Mouse (Mus musculus): Measurements from ENCODE around the gene Plagl1. TPM values are rescaled to one million over a fixed set of nuclear protein-coding genes. Genes with fewer than 3 reads are reported as not detected.
A peak's percentile ranks its signal among the peaks of the same experiment; 100 is the strongest.

Plagl1 gene
- polyA plus RNA-seq, 1 experiment from 2014 or later = 157 TPM

GRCm38 (mm10) chr10:13098895-13099294 is 38.6 kb downstream of the Plagl1 start:
- no peak overlapping the region for H3K27ac ChIP-seq
- 0 out of 2 replicates have a peak, but pooled peaks cover 8% of the 10 kb centered on the region for H3K4me1 ChIP-seq (replicated peaks)
- no peak for ATAC-seq
- no peaks in the 10 kb centered on the region for H3K27me3 ChIP-seq (replicated peaks)
- no peak overlapping the region for H3K4me3 ChIP-seq (replicated peaks)
- WGBS = 88% methylated on average over 1 of the region's 1 CpGs
- H3K36me3 ChIP-seq = no peaks in the 10 kb centered on the region
- no peaks in the 10 kb centered on the region for H3K9me3 ChIP-seq
- no peak overlapping the region for H3K9ac ChIP-seq
- no peak overlapping the region for H3K4me2 ChIP-seq (replicated peaks)

- no peak overlapping the region for H3K9ac ChIP-seq
- H3K4me2 ChIP-seq (replicated peaks) = no peak overlapping the region
- H3K36me3 ChIP-seq = no peaks in the 10 kb centered on the region
- no peaks in the 10 kb centered on the region for H3K27me3 ChIP-seq (replicated peaks)
- H3K4me1 ChIP-seq (replicated peaks) = 0 out of 2 replicates have a peak, but pooled peaks cover 8% of the 10 kb centered on the region
- 67% methylated on average over 6 of the region's 6 CpGs for WGBS
- no peaks in the 10 kb centered on the region for H3K9me3 ChIP-seq
- H3K4me3 ChIP-seq (replicated peaks) = no peak overlapping the region
- H3K27ac ChIP-seq = peak overlapping the region; percentile 61
- ATAC-seq = peak; percentile 95
These were observed 39.9 kb downstream of the Plagl1 start for GRCm38 (mm10) chr10:13100061-13100648.

- Histone ChIP-seq H3K4me3 (replicated peaks) (no peak overlapping the region), H3K9ac (no peak overlapping the region), H3K4me1 (replicated peaks) (peaks cover 11% of the 10 kb centered on the region; the same call in 1 of the 2 replicates), H3K9me3 (no peaks in the 10 kb centered on the region), H3K27ac (no peak overlapping the region), H3K36me3 (no peaks in the 10 kb centered on the region), H3K27me3 (replicated peaks) (no peaks in the 10 kb centered on the region), H3K4me2 (replicated peaks) (no peak overlapping the region)
- WGBS = 55% methylated on average over 4 of the region's 4 CpGs
- no peak for ATAC-seq
These were observed 42.1 kb downstream of the Plagl1 start for GRCm38 (mm10) chr10:13102360-13102759.

- H3K4me2 ChIP-seq (replicated peaks) = no peak overlapping the region
- WGBS = 76% methylated on average over 4 of the region's 4 CpGs
- no peaks in the 10 kb centered on the region for H3K27me3 ChIP-seq (replicated peaks)
These were observed 43.5 kb downstream of the Plagl1 start for GRCm38 (mm10) chr10:13103838-13104237.

GRCm38 (mm10) chr10:13106909-13107624 is 46.8 kb downstream of the Plagl1 start:
- ATAC-seq = no peak
- Histone ChIP-seq H3K27me3 (replicated peaks) (no peaks in the 10 kb centered on the region), H3K4me1 (replicated peaks) (peaks cover 19% of the 10 kb centered on the region), H3K36me3 (0 out of 2 replicates have a peak, but pooled peaks cover 3% of the 10 kb centered on the region), H3K9me3 (no peaks in the 10 kb centered on the region), H3K4me3 (replicated peaks) (no peak overlapping the region), H3K4me2 (replicated peaks) (no peak overlapping the region), H3K9ac (no peak overlapping the region), H3K27ac (no peak overlapping the region)
- 64% methylated on average over 9 of the region's 9 CpGs for WGBS

More at GRCm38 (mm10) chr10:13103838-13104237, 43.5 kb downstream of the Plagl1 start:
- ATAC-seq = no peak
- no peak overlapping the region for H3K27ac ChIP-seq
- H3K4me1 ChIP-seq (replicated peaks) = peaks cover 17% of the 10 kb centered on the region
- H3K9ac ChIP-seq = no peak overlapping the region
- H3K36me3 ChIP-seq = no peaks in the 10 kb centered on the region
- no peak overlapping the region for H3K4me3 ChIP-seq (replicated peaks)
- no peaks in the 10 kb centered on the region for H3K9me3 ChIP-seq

GRCm38 (mm10) chr10:13108021-13108548 is 47.8 kb downstream of the Plagl1 start:
- WGBS = 46% methylated on average over 7 of the region's 7 CpGs
- Histone ChIP-seq H3K4me2 (replicated peaks) (no peak overlapping the region), H3K36me3 (0 out of 2 replicates have a peak, but pooled peaks cover 4% of the 10 kb centered on the region), H3K4me3 (replicated peaks) (no peak overlapping the region), H3K9ac (no peak overlapping the region), H3K9me3 (no peaks in the 10 kb centered on the region), H3K27ac (no peak overlapping the region; the same call in 1 of the 2 replicates), H3K27me3 (replicated peaks) (no peaks in the 10 kb centered on the region), H3K4me1 (replicated peaks) (peaks cover 24% of the 10 kb centered on the region)
- no peak for ATAC-seq

- H3K36me3 ChIP-seq = 0 out of 2 replicates have a peak, but pooled peaks cover 4% of the 10 kb centered on the region
- ATAC-seq = peak; percentile 71
- WGBS = 42% methylated on average over 4 of the region's 4 CpGs
- no peaks in the 10 kb centered on the region for H3K9me3 ChIP-seq
- H3K27ac ChIP-seq = no peak overlapping the region
- no peak overlapping the region for H3K4me2 ChIP-seq (replicated peaks)
- no peak overlapping the region for H3K9ac ChIP-seq
- peaks cover 24% of the 10 kb centered on the region for H3K4me1 ChIP-seq (replicated peaks)
- H3K4me3 ChIP-seq (replicated peaks) = no peak overlapping the region
- no peaks in the 10 kb centered on the region for H3K27me3 ChIP-seq (replicated peaks)
These were observed 48.5 kb downstream of the Plagl1 start for GRCm38 (mm10) chr10:13108847-13109246.

- no peaks in the 10 kb centered on the region for H3K9me3 ChIP-seq
- no peaks in the 10 kb centered on the region for H3K27me3 ChIP-seq (replicated peaks)
- no peak overlapping the region for H3K9ac ChIP-seq
- ATAC-seq = no peak; the same call in 1 of the 2 replicates
- 69% methylated on average over 1 of the region's 1 CpGs for WGBS
- H3K36me3 ChIP-seq = 0 out of 2 replicates have a peak, but pooled peaks cover 4% of the 10 kb centered on the region
- H3K4me3 ChIP-seq (replicated peaks) = no peak overlapping the region
- peaks cover 24% of the 10 kb centered on the region for H3K4me1 ChIP-seq (replicated peaks)
- H3K27ac ChIP-seq = no peak overlapping the region
- no peak overlapping the region for H3K4me2 ChIP-seq (replicated peaks)
These were observed 49.5 kb downstream of the Plagl1 start for GRCm38 (mm10) chr10:13109781-13110180.

GRCm38 (mm10) chr10:13112849-13113248 is 52.5 kb downstream of the Plagl1 start:
- H3K9ac ChIP-seq = no peak overlapping the region
- H3K27me3 ChIP-seq (replicated peaks) = no peaks in the 10 kb centered on the region
- H3K4me2 ChIP-seq (replicated peaks) = no peak overlapping the region
- no peak overlapping the region; the same call in 1 of the 2 replicates for H3K27ac ChIP-seq
- H3K4me1 ChIP-seq (replicated peaks) = peaks cover 24% of the 10 kb centered on the region
- H3K4me3 ChIP-seq (replicated peaks) = no peak overlapping the region
- 40% methylated on average over 3 of the region's 3 CpGs for WGBS
- no peaks in the 10 kb centered on the region for H3K9me3 ChIP-seq
- ATAC-seq = no peak
- H3K36me3 ChIP-seq = 0 out of 2 replicates have a peak, but pooled peaks cover 4% of the 10 kb centered on the region

GRCm38 (mm10) chr10:13113641-13114040 is 53.3 kb downstream of the Plagl1 start:
- Histone ChIP-seq H3K36me3 (0 out of 2 replicates have a peak, but pooled peaks cover 4% of the 10 kb centered on the region), H3K4me3 (replicated peaks) (no peak overlapping the region), H3K9ac (no peak overlapping the region), H3K9me3 (no peaks in the 10 kb centered on the region), H3K27me3 (replicated peaks) (no peaks in the 10 kb centered on the region), H3K4me1 (replicated peaks) (peaks cover 22% of the 10 kb centered on the region), H3K27ac (no peak overlapping the region), H3K4me2 (replicated peaks) (no peak overlapping the region)
- 80% methylated on average over 4 of the region's 4 CpGs for WGBS
- ATAC-seq = no peak

- H3K27ac ChIP-seq = no peak overlapping the region
- 82% methylated on average over 4 of the region's 4 CpGs for WGBS
- no peaks in the 10 kb centered on the region for H3K27me3 ChIP-seq (replicated peaks)
- no peaks in the 10 kb centered on the region for H3K9me3 ChIP-seq
- H3K4me1 ChIP-seq (replicated peaks) = peaks cover 24% of the 10 kb centered on the region
- ATAC-seq = no peak
- no peak overlapping the region for H3K4me3 ChIP-seq (replicated peaks)
- no peak overlapping the region for H3K9ac ChIP-seq
- no peak overlapping the region for H3K4me2 ChIP-seq (replicated peaks)
- H3K36me3 ChIP-seq = 0 out of 2 replicates have a peak, but pooled peaks cover 4% of the 10 kb centered on the region
These were observed 54.7 kb downstream of the Plagl1 start for GRCm38 (mm10) chr10:13115030-13115429.
